Mouse (Mus musculus) embryonic facial prominence, embryonic 14.5 days (tissue): ENCODE measurements at regions not wholly inside any gene's neighbourhood (a gene's known extent, or its start where the extent isn't known, plus 50 kb on each side); places are given as distances from the start of the nearest gene placed in this dataset.

Experiments
- ATAC-seq: fragments of 200-750 bp; cut with Nextera tagmentation; 2 replicates; pipeline ENCODE4 v1.8.0; 2017; ENCODE audit warnings: low read depth, moderate number of reproducible peaks, moderate TSS enrichment
- DNase-seq: peaks from one replicate; pipeline ENCODE4 v3.0.0-alpha.2; 2015; ENCODE audit warnings: low spot score
- H3K27ac ChIP-seq: fragments of 300-500 bp; sonication (generic); replicated peaks from 2 replicates; pipeline ENCODE4 v1.5.1; 2014; ENCODE audit warnings: low read depth, mild to moderate bottlenecking, low read length, moderate library complexity
- H3K27me3 ChIP-seq: fragments of 300-500 bp; sonication (generic); replicated peaks from 2 replicates; pipeline ENCODE4 v1.6.1; 2014; ENCODE audit warnings: low read length; ENCODE audit not compliant: control insufficient read depth, insufficient read depth
- H3K36me3 ChIP-seq: fragments of 300-500 bp; sonication (generic); 2 replicates; pipeline ENCODE4 v1.6.1; 2014; ENCODE audit warnings: low read length, mixed read lengths; ENCODE audit not compliant: control insufficient read depth, insufficient read depth
- H3K4me1 ChIP-seq: fragments of 300-500 bp; sonication (generic); 2 replicates; pipeline ENCODE4 v1.6.1; 2014; ENCODE audit warnings: antibody characterized with exemption, low read length; ENCODE audit not compliant: control insufficient read depth, insufficient read depth
- H3K4me2 ChIP-seq: fragments of 300-500 bp; sonication (generic); 2 replicates; pipeline ENCODE4 v1.6.1; 2014; ENCODE audit warnings: low read depth, mild to moderate bottlenecking, low read length, moderate library complexity, mixed read lengths
- H3K4me3 ChIP-seq: fragments of 300-500 bp; sonication (generic); 2 replicates; pipeline ENCODE4 v1.5.1; 2014; ENCODE audit warnings: low read depth, mild to moderate bottlenecking, low read length
- H3K9ac ChIP-seq: fragments of 300-500 bp; sonication (generic); 2 replicates; pipeline ENCODE4 v1.6.1; 2014; ENCODE audit warnings: low read depth, mild to moderate bottlenecking, low read length, moderate library complexity, mixed read lengths
- H3K9me3 ChIP-seq: fragments of 300-500 bp; sonication (generic); 2 replicates; pipeline ENCODE4 v1.6.1; 2016; ENCODE audit warnings: low read length; ENCODE audit not compliant: control insufficient read depth

- H3K36me3 ChIP-seq = no peaks in the 10 kb centered on the region
- H3K4me3 ChIP-seq = no peak overlapping the region
- no peaks in the 10 kb centered on the region for H3K4me1 ChIP-seq
- no peaks in the 10 kb centered on the region for H3K27me3 ChIP-seq
- H3K9ac ChIP-seq = no peak overlapping the region
- no peaks in the 10 kb centered on the region for H3K9me3 ChIP-seq
- no peak overlapping the region for H3K27ac ChIP-seq
- no peak overlapping the region for H3K4me2 ChIP-seq
- ATAC-seq = no peak
- no peak for DNase-seq
These were observed 328.9 kb downstream of the Gria2 start for GRCm38 (mm10) chr3:80473686-80474085.
